Mouse (Mus musculus) adrenal gland, adult 2 months (tissue): ENCODE data around the gene Evpl. TPM values are rescaled to one million over a fixed set of nuclear protein-coding genes. Genes with fewer than 3 reads are reported as not detected.

Experiments used
- DNase-seq: peaks from one replicate; pipeline ENCODE4 v3.0.0; 2021
- polyA plus RNA-seq: library from polyadenylated mRNA; depleted of rRNA; stranded (reverse); fragments of >200 nt; gene quantifications from 2 replicates; pipeline ENCODE4 v1.2.3, GENCODE M21; 2012
- total RNA-seq, 2 experiments: library from RNA; stranded (reverse); gene quantifications; 2 replicates each; pipeline ENCODE4 v1.2.3; 2021

Evpl gene
- total and polyA plus RNA-seq, 3 experiments, result 0.43 to 1.8 (median 0.49) TPM

DNA sequence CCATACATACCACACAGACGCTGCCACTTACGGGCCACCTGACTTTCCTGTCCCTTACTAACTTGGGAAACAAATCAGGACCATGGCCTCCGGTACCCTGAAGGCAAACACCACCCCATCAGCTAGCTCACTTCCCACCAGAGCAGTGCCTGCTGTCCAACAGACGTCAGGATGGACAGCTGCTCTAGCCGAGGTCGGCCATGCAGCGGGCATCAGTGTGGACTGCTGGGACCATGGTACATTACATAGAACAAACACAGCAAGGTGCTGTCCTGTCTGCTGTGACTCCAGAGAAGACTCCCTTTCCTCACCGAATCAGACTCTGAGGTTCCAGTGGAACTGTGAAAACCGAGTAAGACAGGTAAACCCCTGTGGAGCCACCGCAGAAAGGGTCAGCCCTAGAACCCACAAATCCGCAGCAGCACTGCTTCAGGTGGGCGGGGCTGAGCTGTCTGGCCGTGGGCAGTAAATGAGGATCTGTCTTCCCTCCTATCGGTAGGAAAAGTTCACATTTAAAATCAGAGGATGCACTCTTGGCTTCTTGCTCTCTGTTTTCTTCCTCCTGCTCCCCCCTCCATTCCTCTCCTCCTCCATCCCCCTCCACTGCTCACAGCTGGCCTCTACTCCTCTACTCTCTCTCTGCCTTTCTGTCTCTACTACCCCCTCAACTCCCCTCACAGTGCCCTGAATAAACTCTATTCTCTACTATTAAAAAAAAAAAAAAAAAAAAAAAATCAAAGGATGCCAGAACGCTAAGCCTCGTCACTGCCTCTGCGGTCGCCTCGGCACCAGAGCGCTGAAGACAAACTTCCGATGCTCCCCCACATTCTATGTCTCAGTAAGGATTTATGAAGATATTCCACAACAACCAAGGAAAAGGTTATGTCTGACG lies 17.5 kb upstream of the Evpl start:
- no peak for DNase-seq

DNA sequence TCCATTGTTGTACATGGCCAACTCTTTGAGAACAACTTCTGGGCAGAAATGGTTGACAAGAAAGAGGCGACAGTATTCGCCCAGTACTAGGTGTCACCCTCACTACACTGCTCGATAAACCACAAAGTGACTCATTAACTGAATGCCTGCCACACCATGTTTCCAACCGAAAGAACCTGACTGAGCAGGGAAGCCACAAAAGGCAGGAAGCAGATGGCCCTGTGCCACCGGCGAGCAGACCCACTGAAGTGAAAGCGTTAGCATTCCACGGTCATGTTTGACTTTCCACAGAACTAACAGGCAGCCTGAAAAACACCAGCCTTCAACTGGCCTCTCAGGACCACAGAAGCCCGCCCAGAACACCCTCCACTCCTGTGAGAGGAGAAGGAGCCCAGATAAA lies 16.8 kb upstream of the Evpl start:
- DNase-seq, result no peak

DNA sequence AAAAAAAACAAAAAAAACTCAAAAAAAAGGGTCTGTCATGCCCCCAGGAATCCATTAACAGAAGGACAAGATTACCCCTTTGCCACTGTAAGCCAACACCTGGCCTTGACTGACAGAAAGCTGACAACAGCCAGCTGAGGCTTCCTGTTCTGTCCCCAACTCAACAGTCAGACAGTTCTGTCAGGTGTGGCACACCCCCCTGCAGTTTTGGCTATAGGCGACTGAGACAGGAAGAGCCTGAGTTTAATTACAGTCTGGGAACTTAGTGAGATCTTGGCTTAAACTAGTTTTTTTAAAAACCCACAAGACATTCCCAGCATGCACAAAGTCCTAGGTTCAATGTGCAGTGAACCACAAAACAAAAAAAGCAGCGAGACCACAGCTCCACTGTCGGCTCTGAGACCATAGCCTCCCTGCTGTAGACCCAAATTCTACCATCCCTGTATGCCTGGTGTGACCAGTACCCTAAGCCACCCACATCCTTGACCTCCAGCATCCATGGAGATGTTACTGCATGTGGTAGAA lies 15.3 kb upstream of the Evpl start:
- DNase-seq, result no peak

DNA sequence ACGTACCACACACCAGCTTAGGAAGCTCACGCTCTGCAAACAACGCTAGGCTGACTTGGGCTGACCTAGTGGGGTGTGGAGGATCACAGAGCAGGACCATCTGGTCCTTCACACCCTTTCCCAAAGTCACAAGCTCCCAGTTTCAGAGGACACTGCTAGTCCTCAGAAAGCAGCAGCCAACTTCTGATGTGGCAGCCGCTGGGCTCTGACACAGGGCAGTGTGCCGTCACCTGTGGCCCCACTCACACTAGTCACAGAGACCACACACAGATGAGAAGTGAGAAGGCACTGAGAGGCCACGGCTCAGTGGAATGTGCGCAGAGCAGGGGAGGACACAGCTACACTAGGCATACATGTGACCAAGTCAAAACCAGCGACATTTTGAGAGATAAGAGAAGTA lies 13.0 kb upstream of the Evpl start:
- no peak for DNase-seq

DNA sequence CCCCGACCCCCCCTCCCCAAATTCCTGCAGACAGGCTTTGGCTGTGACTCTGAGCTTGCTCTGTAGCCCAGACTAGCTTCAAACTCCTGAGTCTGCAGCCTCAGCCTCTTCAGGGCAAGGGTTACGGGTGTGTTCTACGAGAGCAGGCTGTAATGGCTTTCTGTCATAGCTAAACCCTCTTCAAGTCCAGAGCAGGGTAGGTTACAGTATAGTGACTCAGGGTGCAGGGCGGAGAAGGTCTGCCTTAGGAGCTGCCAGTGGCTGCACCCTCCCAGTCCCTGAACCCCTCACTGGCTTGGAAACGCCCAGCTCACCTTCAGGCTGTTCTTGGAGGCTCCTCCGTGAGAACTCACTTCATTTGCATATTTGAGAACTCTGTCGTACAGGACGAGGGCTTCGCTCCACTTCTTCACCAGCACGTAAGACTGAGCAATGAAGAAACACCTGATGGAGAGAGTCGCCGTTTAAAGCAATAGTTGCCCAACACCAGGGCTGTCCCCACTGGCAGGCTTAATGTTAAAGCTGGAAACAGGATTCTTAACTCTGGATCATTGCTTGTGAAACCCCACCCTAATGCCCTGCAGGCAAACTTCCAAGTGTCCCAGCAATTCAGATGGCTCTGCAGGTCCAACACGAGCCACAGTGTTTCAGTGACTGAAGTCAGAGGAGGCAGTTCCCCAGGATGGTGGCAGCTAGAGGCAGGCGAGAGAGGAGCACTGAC lies 9.8 kb upstream of the Evpl start:
- DNase-seq, result no peak

DNA sequence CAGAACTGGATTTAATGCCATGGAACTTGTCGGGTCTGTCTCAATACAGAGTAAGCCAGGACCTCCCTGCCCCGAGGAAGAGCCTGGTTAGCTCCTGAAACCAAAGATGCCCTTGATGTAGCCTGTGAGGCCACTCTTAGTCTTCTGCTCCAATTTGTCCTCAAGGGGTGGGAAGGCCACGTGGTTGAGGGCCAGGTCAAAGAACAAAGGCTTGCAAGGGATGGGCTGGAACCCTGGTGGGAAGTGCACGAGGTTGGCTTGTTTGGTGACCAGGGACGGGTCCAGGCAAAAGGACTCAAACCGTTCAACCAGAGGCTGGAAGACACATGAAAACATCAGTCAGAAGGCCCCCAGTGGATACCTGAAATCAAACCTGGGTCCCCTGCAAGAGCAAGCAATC lies 7.7 kb upstream of the Evpl start:
- no peak for DNase-seq

DNA sequence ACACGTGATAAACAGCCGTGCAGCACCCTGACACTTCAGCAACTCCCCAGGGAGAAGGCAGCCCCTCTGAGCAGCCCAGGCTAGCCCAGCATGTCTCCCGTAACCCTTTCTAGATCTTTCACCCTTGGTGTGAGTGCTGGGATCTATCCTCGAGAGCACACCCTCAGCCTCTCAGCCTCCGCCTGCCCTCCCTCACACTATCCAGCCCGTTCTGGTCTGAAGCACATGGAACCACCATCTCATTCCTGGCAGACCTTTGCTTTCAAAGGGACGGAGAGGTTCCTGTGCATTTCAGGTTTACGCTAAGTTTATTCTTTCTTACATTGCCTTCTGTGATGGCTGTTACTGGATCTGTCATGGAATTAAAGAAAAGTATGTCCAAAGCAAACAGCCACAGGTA lies 6.7 kb upstream of the Evpl start:
- DNase-seq, result no peak

DNA sequence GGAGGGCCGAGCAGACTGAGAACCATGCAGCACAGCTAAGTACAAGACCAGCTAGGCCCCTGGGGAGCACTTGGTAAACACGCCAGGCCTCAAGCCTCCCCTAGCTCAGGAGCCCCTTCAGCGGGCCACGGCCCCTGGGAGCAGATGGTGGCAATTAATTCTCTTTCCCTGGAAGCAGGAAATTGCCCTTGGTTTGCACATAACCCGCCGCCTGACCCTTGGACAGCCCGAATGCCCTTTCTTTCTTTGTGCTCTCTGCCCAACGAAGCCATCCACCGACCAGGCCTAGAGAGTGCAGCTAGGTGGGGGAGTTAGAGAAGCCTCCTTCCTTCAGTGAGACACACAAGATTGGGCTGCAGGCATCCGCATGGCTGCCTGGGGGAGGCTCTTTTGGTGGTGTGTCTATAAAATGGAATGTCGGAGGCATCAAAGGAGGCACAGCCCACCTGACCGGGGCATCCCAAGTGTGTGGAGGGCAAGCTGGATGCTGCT lies 3.9 kb upstream of the Evpl start:
- no peak for DNase-seq

DNA sequence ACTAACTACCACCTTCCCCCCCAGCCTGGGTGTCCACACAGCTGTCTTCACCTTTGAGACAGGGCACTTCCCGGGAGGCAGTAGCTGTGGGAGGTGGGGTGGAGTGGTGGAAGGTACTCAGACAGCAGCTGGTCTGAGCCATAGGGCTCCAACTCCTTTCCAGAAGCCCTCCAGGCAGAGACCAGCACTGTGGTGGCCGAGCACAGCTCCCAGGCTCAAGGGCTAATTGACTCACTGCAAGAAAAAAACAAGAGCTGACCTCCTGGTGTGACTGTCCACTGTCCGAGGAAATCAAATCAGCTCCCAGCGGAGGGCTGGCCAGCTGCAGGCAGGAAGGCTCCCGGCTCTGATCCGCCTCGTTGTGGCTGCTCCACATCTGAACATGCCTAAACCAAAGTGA lies 1.9 kb upstream of the Evpl start:
- no peak for DNase-seq

DNA sequence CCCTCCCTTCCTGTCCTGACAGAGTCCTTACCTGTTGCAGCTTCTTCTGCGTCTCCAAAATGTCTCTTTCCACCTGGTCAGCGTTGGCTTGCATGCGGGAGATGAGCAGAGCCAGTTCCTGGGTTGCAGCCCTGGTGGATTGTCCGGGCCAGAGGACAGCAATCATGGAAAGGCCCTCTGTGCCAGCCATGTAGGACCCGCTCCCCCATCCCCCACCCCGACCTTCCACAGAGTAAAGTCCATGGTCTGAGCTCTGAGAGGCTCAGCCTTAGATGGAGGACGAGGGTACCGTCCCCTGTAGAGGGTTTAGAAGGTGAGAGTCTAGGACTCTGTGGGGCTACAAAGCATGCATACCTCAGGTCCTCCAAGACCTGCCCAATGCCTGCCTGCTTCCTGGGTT lies 3.0 kb downstream of the Evpl start:
- DNase-seq, result no peak

DNA sequence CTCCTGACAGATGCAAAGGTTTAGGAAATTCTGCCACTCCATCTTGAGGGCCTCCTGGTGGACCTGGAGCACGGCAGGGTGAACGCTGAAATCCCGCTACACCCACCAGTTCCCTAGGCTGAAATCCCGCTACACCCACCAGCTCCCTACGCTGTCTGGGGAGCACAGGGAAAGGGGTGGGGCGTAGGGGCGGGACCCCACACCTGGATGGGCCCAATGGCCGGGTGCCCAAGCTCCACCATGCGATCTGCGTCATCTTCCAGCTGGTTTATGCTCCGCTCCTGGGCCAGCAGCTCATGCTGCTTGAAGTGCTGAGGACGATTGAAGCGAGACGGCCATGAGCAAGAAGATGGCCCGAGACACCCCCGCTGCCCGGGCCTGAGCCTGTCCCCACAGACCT lies 5.5 kb downstream of the Evpl start:
- no peak for DNase-seq

DNA sequence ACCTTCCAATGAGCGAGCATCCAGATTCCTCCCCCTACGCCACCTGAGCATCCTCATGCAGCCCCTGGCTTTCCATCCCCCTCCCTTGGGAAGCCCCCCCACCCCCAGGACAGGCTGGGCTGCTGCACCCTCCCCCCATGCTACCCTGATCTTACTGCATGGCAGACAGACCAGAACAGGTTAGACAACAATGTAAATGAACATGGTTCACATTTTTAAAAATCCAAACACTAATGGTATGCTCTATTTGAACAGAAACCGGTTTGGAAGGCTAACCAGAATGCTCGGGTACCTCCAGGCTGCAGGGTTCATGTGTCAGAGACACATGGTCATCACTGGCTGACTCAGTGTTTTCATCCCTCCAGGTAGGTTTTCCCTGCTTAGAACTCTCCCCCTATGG lies 9.2 kb downstream of the Evpl start:
- DNase-seq, result no peak

DNA sequence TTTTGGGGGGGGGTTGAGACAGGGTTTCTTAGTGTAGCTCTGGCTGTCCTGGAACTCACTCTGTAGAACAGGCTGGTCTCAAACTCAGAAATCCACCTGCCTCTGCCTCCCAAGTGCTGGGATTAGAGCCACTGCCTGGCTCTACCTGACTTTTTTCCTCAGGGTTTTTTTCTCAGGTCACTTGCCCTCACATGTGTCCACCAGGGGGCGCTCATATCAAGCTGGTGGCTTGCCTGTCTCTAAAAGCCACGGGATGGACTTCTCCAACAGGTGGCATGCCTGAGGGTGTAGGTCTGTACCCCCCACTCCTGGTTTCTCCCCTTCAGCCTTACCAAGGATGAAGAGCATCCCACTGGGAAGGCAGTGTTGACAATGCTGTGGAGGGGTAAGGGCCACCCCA lies 11.5 kb downstream of the Evpl start:
- peak; percentile 76 for DNase-seq

DNA sequence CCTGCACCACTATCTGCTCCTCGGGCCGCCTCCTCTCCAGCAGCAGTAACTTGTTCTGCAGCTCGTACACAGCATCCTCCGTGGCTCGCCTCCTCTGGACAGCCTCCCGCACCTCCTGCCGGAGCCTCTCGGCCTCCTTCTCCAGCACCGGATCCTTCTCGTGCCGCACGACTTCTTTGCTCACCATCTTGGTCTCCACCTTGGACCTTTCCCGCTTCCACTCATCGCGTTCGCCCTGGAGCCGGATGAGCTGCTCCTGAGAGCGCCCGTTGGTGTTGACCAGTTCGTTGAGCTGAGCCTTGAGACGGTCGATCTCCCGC lies 15.2 kb downstream of the Evpl start:
- no peak for DNase-seq

DNA sequence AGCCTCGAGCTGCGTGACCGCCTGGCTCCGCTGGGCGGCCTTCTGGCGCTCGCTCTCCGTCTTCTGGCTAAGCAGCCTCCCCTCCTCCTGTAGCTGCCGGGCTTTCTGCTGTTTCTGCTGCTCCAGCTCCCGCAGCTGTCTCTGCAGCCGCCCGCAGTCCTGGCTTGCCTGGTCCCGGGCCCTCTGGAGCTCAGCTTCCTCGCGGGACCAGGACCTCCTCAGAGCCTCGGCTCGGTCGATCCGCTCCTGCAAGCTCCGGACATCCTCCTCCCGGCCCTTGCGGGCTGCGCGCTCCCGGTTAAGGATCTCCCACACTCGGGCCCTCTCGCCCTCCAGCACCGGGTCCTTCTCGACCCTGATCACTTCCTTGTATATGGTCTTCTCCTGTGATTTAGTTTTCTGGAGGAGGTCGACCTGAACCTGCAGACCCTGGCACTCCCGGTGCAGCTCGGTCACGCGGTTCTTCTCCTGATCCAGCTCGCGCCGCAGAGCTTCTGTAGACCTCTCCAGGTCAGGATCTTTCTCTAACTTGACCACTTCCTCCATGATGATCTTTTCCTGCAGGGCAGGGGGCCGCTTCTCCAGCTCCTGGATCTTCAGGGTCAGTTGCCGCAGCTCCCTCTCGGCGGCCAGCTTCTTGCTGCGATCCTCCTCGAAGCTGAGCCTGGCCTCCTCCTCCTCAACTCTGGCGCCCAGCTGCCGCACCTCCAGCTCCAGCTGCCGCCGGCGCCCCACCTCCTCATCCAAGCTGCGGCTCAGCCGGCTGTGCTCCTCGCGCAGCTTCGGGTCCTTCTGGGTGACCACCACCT lies 15.7 kb downstream of the Evpl start:
- DNase-seq, result no peak

DNA sequence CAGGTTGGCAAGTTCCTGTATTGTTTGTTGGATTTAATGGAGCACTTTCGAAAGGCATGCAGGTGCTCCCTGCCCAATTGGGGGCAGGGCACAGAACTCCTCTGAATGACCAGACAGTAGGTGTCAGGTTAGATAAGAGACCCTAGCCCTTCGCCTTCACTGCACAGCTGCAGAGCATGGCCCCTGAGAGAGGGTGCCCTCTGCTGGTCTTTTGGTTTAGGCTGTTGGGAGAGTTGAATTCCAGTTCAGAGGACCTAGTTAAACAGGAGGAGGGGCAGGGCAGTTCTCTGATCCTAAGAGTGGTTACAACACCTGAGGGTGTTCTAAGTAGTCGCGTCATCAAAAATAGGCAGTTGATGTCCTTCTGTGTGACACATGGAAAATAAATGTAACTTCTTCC lies 18.0 kb downstream of the Evpl start:
- DNase-seq, result peak; percentile 78

DNA sequence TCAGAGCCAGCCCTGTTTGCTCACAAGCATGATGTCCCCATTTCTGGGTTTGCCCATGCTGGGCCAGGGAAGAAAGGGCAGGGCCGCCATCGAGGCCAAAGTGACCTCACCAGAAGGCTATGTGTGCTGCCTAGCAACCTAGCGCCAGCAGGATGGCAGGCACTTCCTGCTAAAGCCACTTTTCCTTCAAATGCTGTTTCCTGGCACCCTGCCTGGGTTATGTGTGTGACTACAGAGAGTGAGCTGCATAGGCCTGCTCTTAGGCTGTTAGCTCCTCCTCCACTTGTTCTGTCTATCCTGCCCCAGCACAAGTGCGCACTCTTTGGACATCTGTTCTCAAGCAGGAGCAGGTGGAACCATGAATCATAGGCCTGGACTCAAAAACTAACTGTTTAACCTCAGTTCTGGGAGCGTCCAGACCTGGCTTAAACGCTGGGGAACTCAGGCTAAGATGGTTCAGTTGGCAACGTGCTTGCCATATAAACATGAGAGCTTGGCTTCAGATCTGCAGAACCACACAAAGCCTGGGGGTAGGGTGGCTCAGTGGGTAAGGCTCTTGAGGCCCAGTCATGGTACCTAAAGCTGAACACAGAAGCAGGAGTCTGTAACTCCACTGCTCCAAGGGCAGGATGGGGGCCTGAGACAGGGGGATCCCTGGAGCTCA lies 19.0 kb downstream of the Evpl start:
- peak; percentile 96 for DNase-seq

DNA sequence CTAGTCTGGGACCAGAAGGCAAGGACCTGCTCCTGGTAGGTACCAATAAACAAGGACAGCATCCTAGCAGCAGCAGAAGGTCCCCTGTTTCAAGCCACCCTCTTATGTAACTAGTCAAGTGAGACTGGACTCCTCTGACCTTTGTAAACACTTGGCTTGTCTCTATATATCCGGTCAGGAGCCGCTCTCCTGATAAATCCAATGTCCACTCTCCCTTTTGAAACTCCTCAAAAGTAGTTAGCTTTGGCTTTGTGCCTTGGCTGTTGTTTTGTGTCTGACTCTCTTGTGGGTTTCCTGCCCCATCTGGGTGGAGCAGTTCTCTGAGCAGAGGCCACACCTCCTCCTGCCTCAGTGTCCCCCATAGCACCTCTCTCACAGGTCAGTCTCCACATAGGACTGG lies 19.6 kb downstream of the Evpl start:
- DNase-seq, result no peak

DNA sequence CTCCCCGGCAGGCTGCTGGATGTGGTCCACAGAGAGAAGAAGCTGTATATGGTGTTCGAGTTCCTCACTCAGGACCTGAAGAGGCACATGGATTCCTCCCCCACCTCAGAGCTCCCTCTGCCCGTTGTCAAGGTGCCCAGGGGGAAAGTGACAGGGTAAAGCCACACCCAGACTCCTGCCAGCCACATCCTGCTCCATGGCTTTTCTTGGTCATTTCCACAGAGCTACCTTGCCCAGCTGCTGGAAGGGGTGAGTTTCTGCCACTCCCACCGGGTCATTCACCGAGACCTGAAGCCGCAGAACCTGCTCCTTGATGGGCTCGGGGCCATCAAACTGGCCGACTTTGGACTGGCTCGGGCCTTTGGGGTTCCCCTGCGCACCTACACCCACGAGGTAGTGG lies 21.3 kb downstream of the Evpl start:
- no peak for DNase-seq

DNA sequence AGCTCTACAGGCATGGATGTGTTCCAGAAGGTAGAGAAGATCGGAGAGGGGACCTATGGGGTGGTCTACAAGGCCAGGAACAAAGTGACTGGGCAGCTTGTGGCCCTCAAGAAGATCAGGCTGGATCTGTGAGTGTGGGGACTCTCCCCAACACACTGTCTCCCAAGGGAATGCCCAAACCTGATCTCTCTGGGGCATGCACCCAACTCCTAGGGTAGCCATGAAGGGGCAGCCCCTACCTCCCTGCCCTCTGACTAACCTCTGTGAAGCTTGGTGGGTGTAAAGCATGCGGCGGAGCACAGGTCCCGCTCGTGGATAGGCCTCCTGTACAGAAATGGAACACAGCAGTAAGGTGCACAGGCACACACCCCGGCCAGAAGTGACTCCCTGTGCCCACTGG lies 21.9 kb downstream of the Evpl start:
- DNase-seq, result no peak

DNA sequence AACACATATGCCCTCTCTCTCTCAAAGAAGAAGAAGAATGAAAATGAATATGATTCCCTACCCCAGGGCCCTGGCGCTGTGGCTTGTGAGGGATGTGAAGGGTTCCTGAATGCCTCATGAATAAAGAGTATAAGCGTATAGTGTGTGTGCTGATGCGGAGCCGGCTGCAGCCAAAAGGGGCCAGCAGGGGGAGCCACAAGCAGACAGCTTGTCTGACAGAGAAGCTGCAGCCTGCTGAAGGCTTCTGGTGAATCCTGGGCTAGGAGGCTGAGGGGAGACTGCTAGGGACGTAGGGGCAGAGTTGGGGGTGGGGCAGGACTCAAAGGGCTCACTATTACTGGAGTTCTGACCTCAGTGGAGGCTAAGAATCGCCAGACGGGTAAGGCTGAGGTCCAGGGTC lies 22.7 kb downstream of the Evpl start:
- no peak for DNase-seq

DNA sequence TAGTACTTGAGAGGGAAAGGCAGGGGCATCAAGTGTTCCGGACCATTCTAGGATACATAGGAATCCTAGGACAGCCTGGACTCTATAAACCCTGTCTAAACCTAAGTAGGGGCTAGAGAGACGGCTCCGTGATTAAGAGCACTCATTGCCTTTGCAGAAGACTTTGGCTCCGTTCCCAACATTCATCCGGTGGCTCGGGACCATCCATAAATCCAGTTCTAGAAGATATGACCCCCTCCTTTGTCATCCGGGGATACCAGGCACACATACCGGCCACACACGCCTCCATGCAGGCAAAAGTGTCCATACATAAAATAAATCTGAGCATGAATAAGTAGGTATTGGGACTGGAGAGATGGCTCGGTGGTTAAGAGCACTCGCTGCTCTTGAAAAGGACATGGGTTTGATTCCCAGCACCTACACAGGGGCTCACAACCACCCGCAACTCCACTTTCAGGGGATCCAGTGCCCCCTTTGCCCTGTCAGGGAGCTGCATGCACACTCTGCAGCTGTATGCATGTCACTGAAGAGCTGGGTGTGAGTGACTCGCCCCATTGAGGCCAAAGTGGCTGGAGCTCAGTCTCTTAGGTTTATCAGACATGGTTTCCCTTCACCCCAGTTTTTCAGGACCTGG lies 23.9 kb downstream of the Evpl start:
- DNase-seq, result no peak
